Mouse (Mus musculus) cerebellum, adult 2 months (tissue): ENCODE measurements around the gene Trim69. TPM values are rescaled to one million over a fixed set of nuclear protein-coding genes. Genes with fewer than 3 reads are reported as not detected.
"Not testable (repeated sequence)": the region's sequence is repeated elsewhere in the genome, so short reads cannot be mapped to it uniquely, and the experiment has no call there.

ENCODE experiments used
- DNase-seq, 2 experiments: peaks; one replicate each; pipeline ENCODE4 v3.0.0; 2021
- H3K27ac ChIP-seq: fragments of 200-500 bp; 2 replicates; pipeline ENCODE4 v1.5.1; 2012; ENCODE audit warnings: low read length, control low read depth, inconsistent platforms; ENCODE audit not compliant: insufficient read depth
- H3K27me3 ChIP-seq: fragments of 200-500 bp; 2 replicates; pipeline ENCODE4 v1.6.1; 2012; ENCODE audit warnings: inconsistent platforms, mild to moderate bottlenecking, low read length, moderate library complexity; ENCODE audit not compliant: control insufficient read depth, insufficient read depth
- H3K4me1 ChIP-seq: fragments of 200-500 bp; 2 replicates; pipeline ENCODE4 v1.6.1; 2011; ENCODE audit warnings: low read length; ENCODE audit not compliant: control insufficient read depth, insufficient read depth
- H3K4me3 ChIP-seq: fragments of 200-500 bp; replicated peaks from 2 replicates; pipeline ENCODE3; 2011; ENCODE audit warnings: mild to moderate bottlenecking, low read depth, low read length, control low read depth; ENCODE audit not compliant: insufficient read depth
- CTCF ChIP-seq: fragments of 200-500 bp; IDR thresholded peaks from 2 replicates; pipeline ENCODE4 v1.5.1; 2011; ENCODE audit warnings: low read depth, mild to moderate bottlenecking, control low read depth, low read length, moderate library complexity, borderline replicate concordance; ENCODE audit not compliant: insufficient read depth
- POLR2A ChIP-seq: fragments of 200-500 bp; IDR thresholded peaks from 2 replicates; pipeline ENCODE4 v1.6.1; 2011; ENCODE audit warnings: low read length, control low read depth, borderline replicate concordance; ENCODE audit not compliant: insufficient read depth
- WGBS: fragments of 180-500 bp; shearing (Covaris S2); methylation state at CpG from one replicate; pipeline ENCODE4 v1.1.7; 2018; 5-methylcytosine and 5-hydroxymethylcytosine counted together
- polyA plus RNA-seq: library from polyadenylated mRNA; depleted of rRNA; stranded (reverse); fragments of >200 nt; gene quantifications from 2 replicates; pipeline ENCODE4 v1.2.3, GENCODE M21; 2012

Gene Trim69
- polyA plus RNA-seq, 1 experiment, result not detected

- WGBS, result 69% methylated on average over 1 of the region's 1 CpGs
- Histone ChIP-seq H3K4me1 (no peaks in the 10 kb centered on the region), H3K27me3 (no peaks in the 10 kb centered on the region), H3K27ac (no peak overlapping the region), H3K4me3 (no peak overlapping the region)
- DNase-seq, result no peak
- TF ChIP-seq POLR2A, result no peak
- no peak for TF ChIP-seq CTCF
Observed at GRCm38 (mm10) chr2:122201501-122201900, 41.0 kb downstream of the Trim69 start.

GRCm38 (mm10) chr2:122206440-122207107 lies 46.1 kb downstream of the Trim69 start:
- no peak for TF ChIP-seq POLR2A
- 72% methylated on average over 2 of the region's 2 CpGs for WGBS
- Histone ChIP-seq H3K4me3 (no peak overlapping the region), H3K4me1 (no peaks in the 10 kb centered on the region), H3K27ac (no peak overlapping the region), H3K27me3 (no peaks in the 10 kb centered on the region)
- no peak for DNase-seq

- no peak overlapping the region for H3K4me3 ChIP-seq
- WGBS, result 28% methylated on average over 3 of the region's 3 CpGs
- DNase-seq, result no peak
- no peak overlapping the region for H3K27ac ChIP-seq
- TF ChIP-seq CTCF, result no peak
- no peak for TF ChIP-seq POLR2A
- no peaks in the 10 kb centered on the region for H3K27me3 ChIP-seq
- H3K4me1 ChIP-seq, result no peaks in the 10 kb centered on the region
Observed at GRCm38 (mm10) chr2:122210534-122211228, 50.2 kb downstream of the Trim69 start.

- H3K4me3 ChIP-seq, H3K27me3 ChIP-seq, H3K27ac ChIP-seq, H3K4me1 ChIP-seq, DNase-seq: not testable (repeated sequence)
- WGBS, result 95% methylated on average over 4 of the region's 4 CpGs
Observed at GRCm38 (mm10) chr2:122217075-122217474, 56.6 kb downstream of the Trim69 start.

- H3K27ac ChIP-seq, result no peak overlapping the region
- no peak for DNase-seq
- no peak for TF ChIP-seq CTCF
- TF ChIP-seq POLR2A, result no peak
- WGBS, result 82% methylated on average over 2 of the region's 2 CpGs
- H3K4me1 ChIP-seq, result no peaks in the 10 kb centered on the region
- H3K27me3 ChIP-seq, result no peaks in the 10 kb centered on the region
- H3K4me3 ChIP-seq, result no peak overlapping the region
Observed at GRCm38 (mm10) chr2:122218234-122218633, 57.7 kb downstream of the Trim69 start.

GRCm38 (mm10) chr2:122221378-122221777 lies 60.9 kb downstream of the Trim69 start:
- TF ChIP-seq CTCF, result no peak
- TF ChIP-seq POLR2A, result no peak
- 88% methylated on average over 4 of the region's 4 CpGs for WGBS
- no peak overlapping the region for H3K27ac ChIP-seq
- H3K4me1 ChIP-seq, result no peaks in the 10 kb centered on the region
- no peak overlapping the region for H3K4me3 ChIP-seq
- no peak for DNase-seq
- H3K27me3 ChIP-seq, result no peaks in the 10 kb centered on the region

GRCm38 (mm10) chr2:122221798-122222197 lies 61.3 kb downstream of the Trim69 start:
- H3K27me3 ChIP-seq, result no peaks in the 10 kb centered on the region
- WGBS, result 61% methylated on average over 5 of the region's 5 CpGs
- TF ChIP-seq POLR2A (no peak), CTCF (no peak)
- no peak overlapping the region for H3K4me3 ChIP-seq
- H3K4me1 ChIP-seq, result no peaks in the 10 kb centered on the region
- DNase-seq, result no peak
- H3K27ac ChIP-seq, result no peak overlapping the region

- Histone ChIP-seq H3K4me3 (no peak overlapping the region), H3K27ac (no peak overlapping the region), H3K27me3 (no peaks in the 10 kb centered on the region), H3K4me1 (no peaks in the 10 kb centered on the region)
- WGBS, result 94% methylated on average over 5 of the region's 5 CpGs
- no peak for DNase-seq
- TF ChIP-seq POLR2A (no peak), CTCF (no peak)
Observed at GRCm38 (mm10) chr2:122222272-122222671, 61.8 kb downstream of the Trim69 start.
